Comparison of ENCODE assay signal across 8 mouse cellular contexts in the genomic region with DNA sequence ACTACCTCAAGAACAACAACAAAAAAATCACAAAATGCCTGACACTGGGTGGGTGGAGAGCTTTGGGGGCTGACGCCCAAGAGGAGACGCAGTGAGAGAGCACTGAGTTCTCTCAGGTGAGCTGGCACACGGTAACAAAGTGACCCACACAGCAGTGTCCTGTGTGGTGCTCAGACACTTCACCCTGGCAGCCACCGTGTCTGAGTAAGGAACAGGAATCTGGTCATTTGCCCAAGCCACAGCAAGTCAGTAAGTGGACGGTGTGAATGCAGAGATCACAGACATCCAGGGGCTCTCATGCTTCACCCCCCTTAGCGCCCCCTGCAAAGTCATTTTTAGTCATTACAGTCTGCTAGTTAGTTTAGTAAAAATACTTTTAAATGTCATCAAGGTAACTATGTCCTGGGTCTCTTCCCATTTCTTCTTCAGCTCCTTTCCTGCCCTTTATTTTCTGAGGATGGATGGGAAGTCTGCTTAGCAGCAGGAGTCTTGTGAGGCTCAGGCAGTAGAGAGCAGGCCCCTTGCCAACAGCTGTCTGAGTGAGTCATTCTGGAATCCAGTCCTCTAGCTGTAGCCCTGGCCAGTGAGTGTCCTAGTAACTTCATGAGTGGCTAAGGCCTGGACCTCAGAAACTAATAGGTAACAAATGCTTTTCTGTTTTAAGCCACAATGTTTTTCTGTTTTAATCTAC. TPM values are rescaled to one million over a fixed set of nuclear protein-coding genes. Genes with fewer than 3 reads are reported as not detected.
DNase-seq lines count a peak whose midpoint lies in the region; ATAC-seq and TF ChIP-seq lines count a peak whose summit lies in the region.

No protein-coding gene starts in this region.

- no peak for TF ChIP-seq POLR2A in embryonic fibroblast, embryonic 13.5 days (IDR thresholded peaks at IDR 0.05; ENCODE audit: low read depth, low read length)

- peaks cover 10% of the 10 kb centered on the region for H3K4me1 ChIP-seq in embryonic fibroblast, embryonic 13.5 days (ENCODE audit: control insufficient read depth, insufficient read depth, low read length)

- peak; percentile 18 for DNase-seq in layer of hippocampus, adult 11-12 months (ENCODE audit: low spot score)
- DNase-seq in layer of hippocampus, adult 18-20 months (ENCODE audit: low spot score in 2 of 2): no peak
- DNase-seq in adrenal gland, adult 2 months: peak; percentile 85
- DNase-seq in heart, postnatal 4 days: peak; percentile 77
- DNase-seq in testis, postnatal 10 days (ENCODE audit: low spot score): peak; percentile 83
- no peak for DNase-seq in thymus, postnatal 10 days (ENCODE audit: low spot score in 2 of 2)

- H3K27ac ChIP-seq in embryonic fibroblast, embryonic 13.5 days (ENCODE audit: insufficient read depth, low read length): peak overlapping the region; percentile 78

- TF ChIP-seq CTCF in embryonic fibroblast, embryonic 13.5 days (IDR thresholded peaks at IDR 0.05; ENCODE audit: borderline replicate concordance, insufficient read depth, low read length): no peak

- no peak for ATAC-seq in CD4-positive, CD25-positive, alpha-beta regulatory T cell, adult 4 months

- no peak overlapping the region for H3K4me3 ChIP-seq in embryonic fibroblast, embryonic 13.5 days (ENCODE audit: insufficient read depth, low read length)

RNA-seq across cellular contexts. Expression of gene Hectd1, which starts 53.4 kb away (rescaled TPM):
- 10 to 100 TPM; 80.0 to 81.2 TPM for total RNA-seq in layer of hippocampus, adult 18-20 months (2021)
- total RNA-seq in adrenal gland, adult 2 months (2021): 10 to 100 TPM; 70.7 to 81.7 TPM
- polyA plus RNA-seq in adrenal gland, adult 2 months (2012; rRNA removed): 6.3 and 8.0 TPM in 2 replicates
- 92.4 and 93.5 TPM in 2 replicates for polyA plus RNA-seq in embryonic fibroblast, embryonic 13.5 days (2011; ENCODE audit: insufficient read length, low read depth, missing spikeins)
- 10 to 100 TPM; 96.8 to 99.6 TPM for total RNA-seq in heart, postnatal 4 days (2021)
- polyA plus RNA-seq in CD4-positive, CD25-positive, alpha-beta regulatory T cell, adult 4 months (2017; shearing (Covaris generic)): 10 to 100 TPM; 61.2 to 71.5 TPM

Comparison
In these comparisons a context has a peak if more than half of its experiments do, and no peak if none do; other contexts are left out.
1. DNase-seq: peak in layer of hippocampus, adult 11-12 months (single experiment), adrenal gland, adult 2 months (single experiment), heart, postnatal 4 days (single experiment) and testis, postnatal 10 days (single experiment); none in layer of hippocampus, adult 18-20 months (0 of 2) and thymus, postnatal 10 days (0 of 2).